Mouse (Mus musculus): Measurements from ENCODE around the gene Ankk1.

- TF ChIP-seq POLR2A (IDR thresholded peaks at IDR 0.05; ENCODE audit: low read depth, low read length) (no peak), JUN (IDR thresholded peaks at IDR 0.05; ENCODE audit: insufficient read depth, low read depth, low read length) (no peak), CHD1 (IDR thresholded peaks at IDR 0.05; ENCODE audit: low read depth, low read length) (no peak), CTCF (conservative IDR thresholded peaks at IDR 0.05 in 1 of 2, IDR thresholded peaks at IDR 0.05 in 1 of 2; ENCODE audit: low read depth in 2 of 2, low read length in 2 of 2) (no peak), HCFC1 (IDR thresholded peaks at IDR 0.05; ENCODE audit: low read depth, low read length) (no peak), E2F4 (IDR thresholded peaks at IDR 0.05; ENCODE audit: insufficient replicate concordance, low read depth, low read length) (no peak)
These were observed 15.8 kb upstream of the Ankk1 start for GRCm38 (mm10) chr9:49442621-49443020.

Data from CH12.LX (cell line).